Mouse (Mus musculus): ENCODE results near the gene Mrpl22.
"Not testable (repeated sequence)": the region's sequence is repeated elsewhere in the genome, so short reads cannot be mapped to it uniquely, and the experiment has no call there.

Mrpl22 gene

GRCm38 (mm10) chr11:58228021-58228420 is 56.6 kb downstream of the Mrpl22 start:
- not testable (repeated sequence) for DNase-seq (ENCODE audit: low spot score)
